Mouse (Mus musculus) E14TG2a.4 (cell line): ENCODE measurements at regions not wholly inside any gene's neighbourhood (a gene's known extent, or its start where the extent isn't known, plus 50 kb on each side); places are given as distances from the start of the nearest gene placed in this dataset.

Experiments used
- CTCF ChIP-seq: conservative IDR thresholded peaks from 2 replicates; pipeline ENCODE4 v1.5.1; 2014; ENCODE audit warnings: low read length
- NANOG ChIP-seq: IDR thresholded peaks from 2 replicates; pipeline ENCODE4 v1.6.1; 2014; ENCODE audit warnings: borderline replicate concordance, low read length, mixed read lengths
- POU5F1 ChIP-seq: IDR thresholded peaks from 2 replicates; pipeline ENCODE4 v1.6.1; 2014; ENCODE audit warnings: low read length, borderline replicate concordance

DNA sequence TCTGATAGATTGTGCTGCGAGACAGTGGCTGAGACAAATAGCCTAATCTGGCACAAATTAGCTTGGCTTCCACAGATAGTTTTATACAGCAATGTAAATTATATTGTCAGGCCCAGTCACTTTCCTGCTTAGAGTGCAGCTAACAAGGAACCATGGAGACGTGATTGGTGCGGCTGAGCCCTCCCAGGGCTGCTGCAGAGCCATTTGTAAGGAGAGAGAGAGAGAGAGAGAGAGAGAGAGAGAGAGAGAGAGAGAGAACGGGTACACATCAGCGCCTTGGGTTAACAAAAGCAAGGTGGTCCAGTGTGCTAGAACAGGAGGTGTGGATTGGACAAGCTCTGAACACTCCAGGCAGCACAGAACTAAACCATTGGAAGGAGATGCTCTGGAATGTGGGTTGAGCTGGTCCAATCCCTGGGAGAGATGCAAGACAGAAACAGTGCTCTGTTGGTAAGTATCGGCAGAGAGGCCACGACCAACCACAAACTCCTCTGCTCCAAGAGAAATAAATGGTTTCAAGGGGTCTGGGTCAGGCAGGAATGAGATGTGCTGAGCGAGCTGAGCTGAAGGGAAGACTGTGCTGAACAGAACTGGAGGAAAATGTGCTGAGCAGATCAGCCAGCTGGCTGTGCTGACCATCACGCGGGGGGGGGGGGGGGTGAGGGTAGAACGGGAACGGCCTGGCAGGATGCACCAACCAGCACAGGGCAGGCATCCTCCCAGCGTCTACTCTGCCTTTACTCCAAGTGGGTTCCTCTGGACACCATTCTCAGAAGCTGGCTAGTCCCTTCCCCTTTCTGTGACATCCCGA lies 228.8 kb upstream of the Zfp703 start:
- no peak for TF ChIP-seq CTCF
- TF ChIP-seq POU5F1 = no peak
- TF ChIP-seq NANOG = no peak
